Mouse (Mus musculus): Measurements from ENCODE around the gene Sap18.

- TF ChIP-seq GATA1 (IDR thresholded peaks at IDR 0.05; ENCODE audit: borderline replicate concordance, low read length) (no peak), FLI1 (IDR thresholded peaks at IDR 0.05; ENCODE audit: low read length) (no peak)
These were observed 12.9 kb downstream of the Sap18 start for GRCm38 (mm10) chr14:57810886-57811285.
